Mouse (Mus musculus) kidney, embryonic 15.5 days (tissue): ENCODE measurements around the gene Rbfox1. TPM values are rescaled to one million over a fixed set of nuclear protein-coding genes. Genes with fewer than 3 reads are reported as not detected.

Source experiments
- ATAC-seq: fragments of 200-750 bp; cut with Nextera tagmentation; replicated peaks from 2 replicates; pipeline ENCODE4 v1.8.0; 2017; ENCODE audit warnings: moderate TSS enrichment; ENCODE audit not compliant: low FRiP score
- H3K27ac ChIP-seq: fragments of 300-500 bp; sonication (generic); 2 replicates; pipeline ENCODE4 v1.5.1; 2015; ENCODE audit warnings: mild to moderate bottlenecking, inconsistent platforms
- H3K27me3 ChIP-seq: fragments of 300-500 bp; sonication (generic); 2 replicates; pipeline ENCODE4 v1.6.1; 2015; ENCODE audit warnings: inconsistent platforms
- H3K36me3 ChIP-seq: fragments of 300-500 bp; sonication (generic); 2 replicates; pipeline ENCODE4 v1.6.1; 2015; ENCODE audit warnings: inconsistent platforms
- H3K4me1 ChIP-seq: fragments of 300-500 bp; sonication (generic); 2 replicates; pipeline ENCODE4 v1.6.1; 2015; ENCODE audit warnings: inconsistent platforms
- H3K4me2 ChIP-seq: fragments of 300-500 bp; sonication (generic); 2 replicates; pipeline ENCODE4 v1.6.1; 2015; ENCODE audit warnings: moderate library complexity, mild to moderate bottlenecking, inconsistent platforms
- H3K4me3 ChIP-seq: fragments of 300-500 bp; sonication (generic); replicated peaks from 2 replicates; pipeline ENCODE4 v1.5.1; 2015; ENCODE audit warnings: mild to moderate bottlenecking, inconsistent platforms
- H3K9ac ChIP-seq: fragments of 300-500 bp; sonication (generic); 2 replicates; pipeline ENCODE4 v1.6.1; 2015; ENCODE audit warnings: mild to moderate bottlenecking, inconsistent platforms
- H3K9me3 ChIP-seq: fragments of 300-500 bp; sonication (generic); replicated peaks from 2 replicates; pipeline ENCODE4 v1.6.1; 2016; ENCODE audit warnings: inconsistent platforms
- WGBS: fragments of 180-500 bp; shearing (Covaris S2); methylation state at CpG from one replicate; pipeline ENCODE4 v1.1.7; 2015; ENCODE audit warnings: mixed read lengths; 5-methylcytosine and 5-hydroxymethylcytosine counted together
- polyA plus RNA-seq: library from polyadenylated mRNA; unstranded; fragments of >200 nt; fragmentation: Nextera tagmentation; extraction: Ambion mirVana; gene quantifications from 2 replicates; pipeline ENCODE4 v1.2.1, GENCODE M21; 2015

The Rbfox1 gene
- polyA plus RNA-seq, 1 experiment from 2014 or later: 6.7 TPM

DNA sequence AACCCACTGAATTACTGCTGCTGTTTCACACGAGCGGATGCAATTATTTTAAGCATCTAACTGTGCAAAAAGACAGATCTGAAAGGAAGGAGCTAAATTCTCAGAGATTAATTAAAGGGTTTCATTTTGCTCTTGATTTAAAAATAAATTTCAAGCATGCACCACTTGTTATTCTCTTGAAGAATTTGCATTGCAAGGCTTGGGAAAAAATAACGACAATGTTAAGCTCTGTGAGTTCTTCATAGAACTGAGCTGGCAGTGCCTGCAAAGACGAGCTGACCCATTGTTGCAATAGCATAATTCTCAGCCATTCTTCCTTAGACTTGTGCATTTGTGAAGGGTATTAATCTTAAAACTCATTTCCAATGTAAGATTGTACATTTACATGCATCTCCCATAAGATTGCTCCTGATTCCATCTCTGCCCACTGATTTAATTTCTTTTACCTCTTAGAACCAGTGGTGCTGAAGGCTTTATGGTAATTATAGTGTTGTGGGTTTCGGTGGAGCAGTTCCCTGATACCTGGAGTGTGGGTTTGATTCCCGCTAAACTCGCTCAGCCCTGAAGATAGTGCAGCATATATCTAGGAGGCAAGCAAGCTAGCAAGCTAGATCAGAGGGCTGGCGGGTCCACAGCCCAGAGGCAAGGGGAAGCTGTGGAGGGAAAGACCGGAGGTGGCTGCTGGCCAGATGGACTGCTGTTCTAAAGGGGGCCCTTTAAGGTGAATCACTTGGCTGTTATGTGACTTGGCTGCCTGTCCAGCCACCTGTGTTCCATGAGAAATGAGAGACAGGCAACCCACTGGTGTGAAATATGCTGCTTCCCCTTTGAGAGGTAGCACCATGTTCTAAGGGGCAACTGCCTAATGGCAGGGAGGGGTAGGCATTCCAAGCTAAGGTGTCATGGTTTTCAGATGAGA lies 647.2 kb downstream of the Rbfox1 start:
- Histone ChIP-seq H3K9ac (no peak overlapping the region), H3K27ac (no peak overlapping the region), H3K27me3 (no peaks in the 10 kb centered on the region), H3K4me2 (no peak overlapping the region), H3K4me1 (no peaks in the 10 kb centered on the region), H3K4me3 (no peak overlapping the region), H3K9me3 (no peaks in the 10 kb centered on the region), H3K36me3 (no peaks in the 10 kb centered on the region)
- no peak for ATAC-seq
- WGBS: 71% methylated on average over 9 of the region's 9 CpGs

DNA sequence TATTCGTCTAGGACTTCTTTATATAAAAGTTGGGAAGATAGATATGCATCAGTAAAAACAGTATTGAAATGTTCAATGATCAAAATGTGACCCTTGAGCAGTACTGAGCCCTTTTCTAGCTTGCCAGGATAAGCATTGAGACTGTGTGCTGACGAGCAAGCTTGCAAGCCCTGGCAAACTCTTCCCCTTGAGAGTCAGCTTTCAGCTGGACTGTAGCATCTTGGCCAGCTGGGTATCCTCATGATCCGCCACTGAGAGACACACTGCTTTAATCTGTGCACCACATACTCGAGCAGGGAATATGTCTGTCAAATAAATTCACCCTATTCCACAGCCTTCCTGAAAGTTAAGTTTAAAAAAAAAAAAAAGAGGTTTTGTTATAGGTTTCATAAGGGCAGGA lies 670.6 kb downstream of the Rbfox1 start:
- H3K4me1 ChIP-seq: no peaks in the 10 kb centered on the region
- no peaks in the 10 kb centered on the region for H3K9me3 ChIP-seq
- no peak overlapping the region for H3K4me2 ChIP-seq
- no peaks in the 10 kb centered on the region for H3K36me3 ChIP-seq
- H3K27ac ChIP-seq: no peak overlapping the region
- 45% methylated on average over 4 of the region's 4 CpGs for WGBS
- H3K4me3 ChIP-seq: no peak overlapping the region
- H3K27me3 ChIP-seq: no peaks in the 10 kb centered on the region
- no peak for ATAC-seq
- H3K9ac ChIP-seq: no peak overlapping the region

DNA sequence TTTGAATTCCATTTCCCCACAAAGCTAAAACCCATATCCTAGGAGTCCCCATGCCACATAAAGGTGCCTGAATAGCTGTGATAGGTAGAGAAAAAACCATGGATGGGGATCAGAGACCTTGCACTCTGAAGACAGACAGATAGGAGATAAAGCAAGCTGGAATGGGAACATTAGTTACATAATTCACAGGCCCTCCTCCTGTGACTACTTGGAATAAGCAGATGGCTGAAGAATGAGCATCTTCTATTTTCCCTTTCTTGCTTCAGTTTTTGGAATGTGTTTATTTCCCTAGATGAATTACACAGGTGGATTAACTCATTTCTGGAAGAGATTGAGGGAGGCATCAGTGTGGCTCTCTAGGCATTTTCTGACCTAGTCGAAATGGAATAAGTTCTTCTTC lies 672.6 kb downstream of the Rbfox1 start:
- WGBS: 83% methylated on average over 1 of the region's 1 CpGs

DNA sequence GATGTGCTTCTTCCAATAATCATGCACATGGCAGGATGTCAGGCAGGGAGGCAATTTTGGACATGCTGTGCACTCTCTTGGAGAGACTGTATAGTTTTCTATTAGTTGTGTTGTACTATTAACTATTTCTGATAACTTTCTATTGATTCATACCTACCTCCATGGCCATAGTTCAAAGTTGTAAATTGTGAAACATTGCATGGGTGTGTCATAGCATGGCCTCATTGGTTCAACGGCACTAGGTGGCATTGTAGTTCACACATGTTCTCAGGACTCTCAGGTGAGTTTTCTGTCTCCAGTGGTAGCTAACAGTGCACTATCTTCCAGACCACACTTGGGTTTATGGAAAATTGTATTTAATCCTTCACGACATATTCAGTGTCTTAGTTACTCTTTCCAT lies 699.5 kb downstream of the Rbfox1 start:
- Histone ChIP-seq H3K27ac (no peak overlapping the region), H3K4me3 (no peak overlapping the region), H3K4me1 (no peaks in the 10 kb centered on the region), H3K36me3 (no peaks in the 10 kb centered on the region), H3K9ac (no peak overlapping the region), H3K27me3 (no peaks in the 10 kb centered on the region), H3K4me2 (no peak overlapping the region), H3K9me3 (no peaks in the 10 kb centered on the region)
- no peak for ATAC-seq
- WGBS: 81% methylated on average over 2 of the region's 2 CpGs

More for the DNA sequence above, 672.6 kb downstream of the Rbfox1 start:
- Histone ChIP-seq H3K4me2 (no peak overlapping the region), H3K9me3 (no peaks in the 10 kb centered on the region), H3K27me3 (no peaks in the 10 kb centered on the region), H3K36me3 (no peaks in the 10 kb centered on the region), H3K4me3 (no peak overlapping the region), H3K27ac (no peak overlapping the region), H3K9ac (no peak overlapping the region), H3K4me1 (no peaks in the 10 kb centered on the region)
- no peak for ATAC-seq

DNA sequence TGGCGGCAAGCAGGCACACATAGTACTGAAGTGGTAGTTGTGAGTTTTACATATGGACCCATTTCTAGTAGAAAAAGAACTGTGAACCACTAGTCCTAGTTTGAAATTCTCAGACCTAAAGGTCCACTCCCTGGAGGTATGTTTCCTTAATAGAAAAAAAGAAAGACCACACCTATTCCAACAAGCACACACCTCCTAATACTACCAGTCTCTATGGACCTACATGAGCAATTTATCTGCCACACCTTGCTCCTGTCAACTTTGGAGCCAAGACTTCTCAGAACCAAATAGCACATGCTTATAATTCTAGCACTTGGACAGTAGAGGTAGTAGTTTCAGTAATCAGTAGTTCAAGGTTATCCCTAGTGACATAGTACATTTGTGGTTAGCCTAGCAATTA lies 700.0 kb downstream of the Rbfox1 start:
- Histone ChIP-seq H3K4me2 (no peak overlapping the region), H3K4me3 (no peak overlapping the region), H3K36me3 (no peaks in the 10 kb centered on the region), H3K27ac (no peak overlapping the region), H3K9me3 (no peaks in the 10 kb centered on the region), H3K9ac (no peak overlapping the region), H3K4me1 (no peaks in the 10 kb centered on the region), H3K27me3 (no peaks in the 10 kb centered on the region)
- 94% methylated on average over 1 of the region's 1 CpGs for WGBS
- ATAC-seq: no peak

DNA sequence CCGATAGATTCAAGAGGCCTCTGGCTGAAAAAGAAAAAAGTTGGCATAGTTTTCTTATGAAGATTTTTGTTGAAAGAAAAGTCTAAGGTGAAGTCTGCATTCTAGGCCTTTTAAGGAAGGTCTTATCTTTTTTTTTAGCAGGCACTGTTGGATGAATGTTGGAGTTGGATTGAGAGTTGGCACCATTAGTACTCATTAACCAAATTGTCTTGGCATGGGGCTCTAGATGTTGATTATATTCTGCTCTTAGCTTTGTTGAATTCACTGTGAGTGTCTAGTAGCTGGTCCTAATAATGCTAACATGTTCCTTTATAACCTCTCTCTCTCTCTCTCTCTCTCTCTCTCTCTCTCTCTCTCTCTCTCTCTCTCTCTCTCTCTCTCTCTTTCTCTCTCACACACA lies 731.4 kb downstream of the Rbfox1 start:
- 83% methylated on average over 1 of the region's 1 CpGs for WGBS
- Histone ChIP-seq H3K9ac (no peak overlapping the region), H3K27ac (no peak overlapping the region), H3K9me3 (no peaks in the 10 kb centered on the region), H3K4me2 (no peak overlapping the region), H3K4me1 (no peaks in the 10 kb centered on the region), H3K36me3 (no peaks in the 10 kb centered on the region), H3K27me3 (no peaks in the 10 kb centered on the region), H3K4me3 (no peak overlapping the region)
- no peak for ATAC-seq

DNA sequence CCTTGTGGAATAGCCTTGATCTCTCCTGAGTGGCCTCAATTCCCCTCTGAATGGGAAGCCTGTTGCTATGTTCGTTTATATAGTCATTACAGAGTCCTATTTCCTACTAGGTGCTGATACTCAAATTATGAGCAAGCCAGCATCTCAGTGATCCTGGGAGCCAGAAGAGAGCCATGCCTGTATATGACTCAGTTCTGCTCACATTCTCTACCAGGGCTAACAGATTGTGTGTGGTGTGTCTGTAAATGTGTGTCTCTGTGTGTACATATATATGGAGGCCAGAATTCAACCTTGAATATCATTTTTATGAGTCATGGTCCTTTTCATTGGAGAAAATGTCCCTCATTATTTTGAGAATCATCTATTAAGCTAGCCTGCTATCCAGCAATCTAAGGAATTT lies 755.2 kb downstream of the Rbfox1 start:
- Histone ChIP-seq H3K9me3 (no peaks in the 10 kb centered on the region), H3K4me1 (no peaks in the 10 kb centered on the region), H3K9ac (no peak overlapping the region), H3K4me3 (no peak overlapping the region), H3K4me2 (no peak overlapping the region), H3K36me3 (no peaks in the 10 kb centered on the region), H3K27ac (no peak overlapping the region), H3K27me3 (no peaks in the 10 kb centered on the region)
- ATAC-seq: no peak
- WGBS: 71% methylated on average over 1 of the region's 1 CpGs

DNA sequence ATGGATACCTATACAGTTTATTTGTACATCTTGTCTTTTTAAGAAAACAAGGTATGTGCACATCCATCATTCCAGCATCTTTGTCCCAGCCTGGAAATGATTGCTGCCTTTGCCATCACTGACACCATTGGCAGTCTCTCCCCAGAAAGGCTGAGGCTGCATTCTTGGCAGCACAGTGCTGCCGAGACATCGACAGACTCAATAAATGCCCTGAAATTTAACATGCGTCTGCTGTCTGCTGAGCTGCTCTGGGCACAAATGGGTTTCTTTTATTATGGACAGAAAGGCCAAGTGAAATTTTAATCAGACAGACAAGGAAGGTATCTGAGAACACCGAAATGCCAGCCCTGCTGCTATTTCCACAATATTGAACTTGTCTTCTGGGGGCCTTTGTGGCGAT lies 761.8 kb downstream of the Rbfox1 start:
- Histone ChIP-seq H3K36me3 (no peaks in the 10 kb centered on the region), H3K27ac (no peak overlapping the region), H3K4me1 (no peaks in the 10 kb centered on the region), H3K4me2 (no peak overlapping the region), H3K9ac (no peak overlapping the region), H3K27me3 (no peaks in the 10 kb centered on the region), H3K4me3 (no peak overlapping the region), H3K9me3 (no peaks in the 10 kb centered on the region)
- ATAC-seq: no peak
- WGBS: 76% methylated on average over 5 of the region's 5 CpGs

DNA sequence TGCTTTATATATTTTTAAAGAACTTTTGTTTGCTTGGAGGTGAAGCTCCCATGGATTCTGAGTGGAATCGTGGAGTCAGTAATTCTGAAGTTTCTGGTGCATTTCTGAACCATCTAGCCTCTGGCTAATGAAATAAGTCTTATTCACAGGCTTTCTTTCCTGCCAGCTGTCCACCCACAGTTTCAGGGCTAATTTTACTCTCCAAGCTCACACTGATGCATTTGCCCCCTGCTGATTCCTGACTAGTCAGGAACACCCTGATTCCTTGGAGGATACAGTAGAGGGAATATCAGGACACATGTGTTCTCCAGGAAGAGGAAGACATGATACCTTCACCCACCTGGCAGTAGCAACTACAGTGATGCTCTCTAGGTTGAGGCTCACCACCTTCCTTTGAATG lies 763.6 kb downstream of the Rbfox1 start:
- Histone ChIP-seq H3K9ac (no peak overlapping the region), H3K27me3 (no peaks in the 10 kb centered on the region), H3K36me3 (no peaks in the 10 kb centered on the region), H3K4me1 (no peaks in the 10 kb centered on the region), H3K27ac (no peak overlapping the region), H3K9me3 (no peaks in the 10 kb centered on the region), H3K4me3 (no peak overlapping the region), H3K4me2 (no peak overlapping the region)
- ATAC-seq: no peak
- 88% methylated on average over 1 of the region's 1 CpGs for WGBS

DNA sequence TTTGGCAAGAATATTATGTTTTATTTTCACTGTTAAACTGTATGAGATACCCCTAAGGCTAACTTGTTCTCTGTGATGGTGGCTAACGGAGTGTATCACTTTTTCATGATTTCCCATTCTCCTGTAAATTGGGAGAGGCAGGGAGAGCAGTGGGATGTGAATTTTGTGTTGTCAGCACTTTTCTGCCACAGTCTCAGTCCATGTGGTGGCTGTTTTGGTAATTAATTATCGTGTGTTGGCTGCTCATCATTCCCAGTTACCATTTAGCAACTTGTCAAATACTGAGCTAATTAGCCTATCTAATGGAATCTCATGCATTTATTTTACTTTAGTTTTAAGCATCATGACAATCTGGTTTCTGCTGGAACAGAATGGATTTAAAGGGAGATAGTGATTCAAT lies 773.4 kb downstream of the Rbfox1 start:
- WGBS: 85% methylated on average over 2 of the region's 2 CpGs
- H3K36me3 ChIP-seq: no peaks in the 10 kb centered on the region
- no peak for ATAC-seq
- H3K27ac ChIP-seq: no peak overlapping the region
- H3K4me1 ChIP-seq: no peaks in the 10 kb centered on the region
- no peak overlapping the region for H3K4me3 ChIP-seq
- no peaks in the 10 kb centered on the region for H3K27me3 ChIP-seq
- no peak overlapping the region for H3K9ac ChIP-seq
- H3K4me2 ChIP-seq: no peak overlapping the region
- H3K9me3 ChIP-seq: peaks cover 9% of the 10 kb centered on the region; the same call in 1 of the 2 replicates

DNA sequence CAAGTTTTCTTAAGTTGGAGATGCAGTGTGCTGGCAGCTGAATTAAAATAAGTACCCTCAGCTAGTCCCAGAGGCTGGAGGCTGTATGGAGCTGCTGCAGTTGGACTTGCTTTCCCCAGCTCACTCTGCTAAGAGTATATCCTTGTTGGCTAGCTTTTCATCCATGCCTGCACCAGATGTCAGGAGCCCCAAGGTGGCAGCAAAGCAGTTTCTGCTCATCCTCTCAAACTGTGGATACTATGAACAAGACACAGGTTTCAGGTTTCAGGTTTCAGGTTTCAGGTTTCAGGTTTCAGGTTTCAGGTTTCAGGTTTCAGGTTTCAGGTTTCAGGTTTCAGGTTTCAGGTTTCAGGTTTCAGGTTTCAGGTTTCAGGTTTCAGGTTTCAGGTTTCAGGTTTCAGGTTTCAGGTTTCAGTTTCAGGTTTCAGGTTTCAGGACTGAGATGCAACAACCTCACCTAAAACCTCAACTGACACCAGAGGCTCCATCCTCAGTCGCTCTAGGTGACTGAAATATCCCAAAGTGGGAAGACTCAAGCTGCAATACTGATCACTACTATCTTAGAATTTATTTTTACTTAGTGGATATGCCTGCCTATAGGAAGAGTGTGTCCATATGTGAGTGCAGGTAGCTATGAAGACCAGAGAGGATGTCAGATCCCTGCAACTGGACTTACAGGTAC lies 801.1 kb downstream of the Rbfox1 start:
- Histone ChIP-seq H3K4me2 (no peak overlapping the region), H3K4me1 (no peaks in the 10 kb centered on the region), H3K27me3 (no peaks in the 10 kb centered on the region), H3K4me3 (no peak overlapping the region), H3K27ac (no peak overlapping the region), H3K9me3 (no peaks in the 10 kb centered on the region), H3K9ac (no peak overlapping the region), H3K36me3 (no peaks in the 10 kb centered on the region)
- ATAC-seq: no peak
- WGBS: 74% methylated on average over 1 of the region's 1 CpGs

DNA sequence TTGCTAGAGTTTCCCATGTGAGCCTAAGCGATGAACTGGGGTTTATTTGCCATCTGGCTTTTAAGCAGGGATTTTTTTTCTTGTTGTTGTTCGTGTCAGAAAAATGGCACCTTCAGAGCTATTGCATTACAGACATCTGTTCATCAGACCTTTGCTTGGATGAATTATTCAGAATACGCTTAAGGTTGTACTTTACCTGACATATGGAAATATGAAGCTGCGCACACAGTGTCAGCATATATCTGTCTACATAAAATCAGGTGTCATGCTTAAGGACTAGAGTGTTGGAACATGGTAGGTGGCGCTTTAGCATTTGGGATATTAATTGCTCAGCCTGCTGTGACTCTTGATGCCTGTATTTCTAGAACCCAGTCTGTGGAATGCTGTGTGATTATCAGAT lies 819.7 kb downstream of the Rbfox1 start:
- Histone ChIP-seq H3K9me3 (no peaks in the 10 kb centered on the region), H3K9ac (no peak overlapping the region), H3K36me3 (no peaks in the 10 kb centered on the region), H3K27ac (no peak overlapping the region), H3K27me3 (no peaks in the 10 kb centered on the region), H3K4me2 (no peak overlapping the region), H3K4me1 (no peaks in the 10 kb centered on the region), H3K4me3 (no peak overlapping the region)
- WGBS: 86% methylated on average over 5 of the region's 5 CpGs
- no peak for ATAC-seq
